Mouse (Mus musculus): ENCODE measurements around the gene Nemf.
"Not testable (repeated sequence)": the region's sequence is repeated elsewhere in the genome, so short reads cannot be mapped to it uniquely, and the experiment has no call there.

Gene Nemf

GRCm38 (mm10) chr12:69356546-69357299, at the start of gene Nemf:
Nemf (minus strand) TSS chr12:69357165.
- DNase-seq: peak; percentile 87 to 88

GRCm38 (mm10) chr12:69402594-69403167, 45.7 kb upstream of the Nemf start:
- no peak for DNase-seq

GRCm38 (mm10) chr12:69402100-69402499, 45.1 kb upstream of the Nemf start:
- DNase-seq: no peak

- DNase-seq: no peak
Measured at GRCm38 (mm10) chr12:69400871-69401286, 43.9 kb upstream of the Nemf start.

DNA sequence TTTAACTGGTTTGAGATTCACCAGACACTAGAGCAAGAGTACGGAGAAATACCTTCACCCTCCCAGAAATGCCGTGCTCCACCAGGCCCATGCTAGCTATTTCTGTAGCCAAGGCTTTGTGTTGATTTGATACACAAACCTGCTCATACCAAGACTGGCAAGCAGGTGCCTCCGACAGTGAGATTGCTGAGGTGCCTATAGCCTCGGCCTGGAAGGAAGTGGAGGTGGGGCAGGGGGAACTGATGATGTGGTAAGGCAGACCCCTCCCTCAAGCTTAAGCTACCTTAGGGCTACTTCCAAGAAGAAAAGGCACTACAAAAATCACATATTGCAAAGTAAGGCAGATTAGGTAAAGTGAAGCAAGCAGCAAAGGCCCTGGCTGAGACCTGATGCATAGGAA, 43.4 kb upstream of the Nemf start:
- no peak for DNase-seq

DNA sequence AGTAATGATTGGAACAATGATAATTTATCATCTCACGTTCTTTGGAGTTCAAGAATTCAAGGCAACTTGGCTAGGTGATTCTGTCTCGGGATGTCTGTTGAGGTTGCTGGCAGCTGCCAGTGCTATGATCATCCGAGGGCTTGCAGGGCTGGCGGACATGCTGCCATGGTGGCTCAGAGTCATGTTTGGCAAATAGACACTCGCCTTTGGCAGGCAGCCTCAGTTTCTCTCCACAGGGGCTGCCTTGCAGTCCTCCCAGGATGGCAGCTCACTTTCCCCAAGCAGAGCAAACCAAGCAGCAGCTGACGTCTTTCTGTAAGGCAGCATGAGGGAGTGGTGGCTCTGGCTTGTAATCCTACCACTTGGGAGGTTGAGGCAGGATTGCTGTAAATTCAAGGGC, 37.5 kb upstream of the Nemf start:
- DNase-seq: no peak

DNA sequence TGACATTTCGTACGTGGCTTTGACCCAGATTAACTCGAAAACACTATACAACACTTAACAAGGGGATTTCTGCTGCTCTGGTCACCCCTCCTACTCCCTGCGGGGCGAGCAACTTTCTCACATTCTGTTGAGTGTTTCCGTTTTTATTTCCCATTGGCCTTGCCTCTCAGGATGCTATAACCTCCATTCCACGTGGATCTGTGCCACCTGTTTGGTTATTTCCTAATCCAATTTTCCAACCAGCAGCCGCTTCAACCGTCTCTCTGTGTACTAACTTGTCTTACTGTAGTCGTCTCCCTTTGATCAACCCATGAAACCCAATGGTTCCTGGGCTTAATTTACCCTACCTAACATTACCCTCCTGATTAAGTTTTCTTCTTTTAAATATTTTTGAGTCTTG, 36.1 kb upstream of the Nemf start:
- DNase-seq: no peak

- no peak for DNase-seq
Measured at GRCm38 (mm10) chr12:69390000-69390698, 33.2 kb upstream of the Nemf start.

GRCm38 (mm10) chr12:69389273-69389938, 32.4 kb upstream of the Nemf start:
- DNase-seq: no peak

DNA sequence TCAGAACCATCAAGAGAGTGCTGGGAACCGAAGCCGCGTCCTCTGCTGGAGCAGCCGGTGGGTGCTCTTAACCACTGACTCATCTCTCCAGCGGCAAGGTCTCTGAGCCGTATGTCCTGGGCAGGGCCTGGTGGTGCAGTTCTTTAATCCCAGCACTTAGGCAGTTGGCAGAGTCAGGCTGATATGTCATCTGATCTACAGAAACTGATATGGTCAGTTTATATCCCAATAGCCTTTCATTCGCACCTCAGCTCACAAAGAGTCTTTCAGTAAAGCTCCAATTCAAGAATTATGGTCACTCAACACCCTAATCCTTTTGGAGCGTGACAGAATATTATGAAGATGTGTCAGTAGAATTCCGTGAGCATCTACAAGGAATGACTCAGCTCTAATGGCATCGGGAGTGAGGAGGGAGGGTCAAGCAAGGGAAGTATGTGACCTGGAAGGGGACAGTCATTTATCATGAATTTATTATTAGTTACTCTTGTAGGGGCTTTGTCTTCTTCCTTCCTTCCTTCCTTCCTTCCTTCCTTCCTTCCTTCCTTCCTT, 31.4 kb upstream of the Nemf start:
- no peak for DNase-seq

DNA sequence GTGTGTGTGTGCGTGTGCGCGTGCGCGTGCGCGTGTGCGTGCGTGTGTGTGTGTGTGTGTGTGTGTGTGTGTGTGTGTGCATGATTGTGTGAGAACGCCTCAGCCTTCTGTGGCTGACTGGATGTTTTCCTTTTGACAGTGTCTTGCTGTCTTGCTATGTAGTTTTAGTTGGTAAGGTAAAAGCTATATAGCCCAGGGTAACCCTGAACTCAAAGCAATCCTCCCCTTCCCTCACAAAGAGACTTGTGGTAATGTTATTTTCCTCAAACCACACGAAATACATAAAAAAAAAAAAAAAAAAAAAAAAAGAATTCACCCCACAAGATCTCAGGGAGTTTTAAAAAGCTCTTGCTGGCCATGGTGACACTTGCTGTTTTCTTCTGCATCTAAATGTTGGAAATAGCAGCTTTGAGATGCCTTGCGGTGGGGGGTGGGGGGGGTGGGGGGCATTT, 29.3 kb upstream of the Nemf start:
- DNase-seq: not testable (repeated sequence)

DNA sequence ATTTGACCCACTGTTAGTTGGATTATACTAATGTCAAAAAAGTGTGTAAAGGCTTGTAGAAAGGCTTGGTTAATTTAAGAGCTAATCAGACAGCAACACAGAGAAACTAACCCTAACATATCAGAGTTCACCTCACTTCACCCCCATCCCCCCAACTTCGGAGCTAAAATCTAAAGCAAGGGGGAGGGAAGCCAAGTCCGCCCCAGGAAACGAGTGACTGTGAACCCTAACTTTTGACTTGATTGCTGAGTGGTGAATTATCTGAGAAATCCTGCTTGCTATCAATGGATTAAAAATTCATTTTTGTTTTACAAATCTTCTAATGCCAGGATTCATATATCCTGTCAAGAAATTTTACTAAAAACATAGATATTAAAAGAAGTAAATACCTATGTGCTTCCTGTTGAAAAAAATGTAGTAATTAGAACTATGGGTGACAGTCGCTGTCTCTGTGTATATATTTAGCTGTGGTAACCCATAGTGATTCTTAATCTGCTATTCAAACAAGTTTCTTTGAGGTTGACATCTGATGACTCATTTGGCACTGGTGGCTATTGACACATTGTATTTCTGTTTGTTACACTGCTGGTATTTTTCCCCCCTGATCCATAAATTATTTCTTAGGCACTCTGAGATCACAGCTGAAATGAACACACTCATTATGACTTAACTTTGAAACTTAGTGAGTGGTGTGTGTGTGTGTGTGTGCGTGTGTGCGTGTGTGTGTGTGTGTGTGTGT, 28.7 kb upstream of the Nemf start:
- no peak for DNase-seq

DNA sequence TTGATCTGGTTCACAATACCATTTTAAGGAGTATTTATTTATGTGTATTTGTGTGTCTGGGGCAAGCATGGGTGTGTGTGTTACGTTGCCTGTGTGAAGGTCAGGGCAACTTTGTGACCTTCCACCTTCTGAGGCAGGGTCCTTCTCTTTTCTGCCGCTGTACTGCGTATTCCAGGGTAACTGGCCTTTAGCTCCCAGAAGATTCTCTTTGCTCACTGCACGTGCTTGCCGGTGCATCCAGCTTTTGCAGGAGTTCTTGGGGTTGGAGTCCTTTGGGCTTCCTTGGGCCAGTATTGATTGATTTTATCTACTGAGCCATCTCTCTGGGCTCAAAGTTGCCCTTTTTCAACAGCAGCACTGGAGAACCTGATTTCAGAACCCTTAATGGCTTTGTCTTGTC, 27.6 kb upstream of the Nemf start:
- no peak for DNase-seq

DNA sequence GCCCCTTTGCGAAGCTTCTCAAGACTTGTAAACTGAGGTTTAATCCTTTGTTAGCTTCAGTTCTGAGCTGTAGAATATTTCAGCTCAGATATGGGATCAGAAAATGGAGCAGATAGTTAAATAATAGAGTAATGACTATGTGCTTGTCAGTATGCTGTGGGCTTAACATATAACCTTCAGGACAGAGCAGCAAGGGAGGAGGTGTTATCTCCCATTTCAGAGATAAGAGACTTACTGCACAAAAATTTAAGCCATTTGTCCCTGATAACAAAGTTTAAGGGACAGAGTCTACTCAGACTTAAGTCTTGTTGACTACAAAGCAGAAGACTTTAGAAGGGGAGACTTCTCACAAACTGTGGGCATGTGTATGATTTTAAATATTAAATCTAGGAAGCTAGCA, 25.9 kb upstream of the Nemf start:
- no peak for DNase-seq

- DNase-seq: no peak
Measured at GRCm38 (mm10) chr12:69378558-69379454, 21.8 kb upstream of the Nemf start.

DNA sequence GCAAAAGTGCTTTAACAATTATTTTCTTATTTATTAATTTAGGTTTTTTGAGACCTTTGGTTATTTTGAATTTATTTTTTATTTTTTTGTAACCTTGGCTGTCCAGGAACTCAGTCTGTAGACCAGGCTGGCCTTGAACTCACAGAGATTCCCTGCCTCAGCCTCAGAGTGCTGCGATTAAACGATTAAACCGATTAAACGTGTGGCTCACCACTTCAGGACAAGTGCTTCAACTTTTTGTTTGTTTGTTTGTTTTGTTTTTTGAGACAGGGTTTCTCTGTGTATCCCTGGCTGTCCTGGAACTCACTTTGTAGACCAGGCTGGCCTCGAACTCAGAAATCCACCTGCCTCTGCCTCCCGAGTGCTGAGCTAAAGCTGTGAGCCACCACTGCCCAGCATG, 20.7 kb upstream of the Nemf start:
- DNase-seq: not testable (repeated sequence)

- no peak for DNase-seq
Measured at GRCm38 (mm10) chr12:69377188-69377587, 20.2 kb upstream of the Nemf start.

DNA sequence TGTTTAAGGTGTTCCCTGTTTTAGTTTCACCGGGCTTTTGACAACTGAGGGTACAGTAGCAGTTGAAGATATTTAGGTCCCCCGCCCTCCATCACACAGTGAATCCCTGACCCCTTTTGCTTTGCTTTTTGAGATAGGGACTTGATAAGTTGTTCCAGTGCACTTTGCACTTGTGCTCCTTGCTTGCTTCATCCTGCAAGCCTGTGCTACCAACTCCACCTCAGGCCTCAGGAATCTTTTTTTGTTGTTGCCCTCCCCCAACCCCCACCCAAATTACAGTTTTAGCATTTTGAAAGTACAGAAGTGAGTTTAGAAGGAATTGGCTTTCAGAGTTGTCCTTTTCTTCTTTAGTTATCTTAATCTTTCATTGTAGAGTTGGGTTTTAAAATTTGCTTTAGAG, 19.2 kb upstream of the Nemf start:
- no peak for DNase-seq

DNA sequence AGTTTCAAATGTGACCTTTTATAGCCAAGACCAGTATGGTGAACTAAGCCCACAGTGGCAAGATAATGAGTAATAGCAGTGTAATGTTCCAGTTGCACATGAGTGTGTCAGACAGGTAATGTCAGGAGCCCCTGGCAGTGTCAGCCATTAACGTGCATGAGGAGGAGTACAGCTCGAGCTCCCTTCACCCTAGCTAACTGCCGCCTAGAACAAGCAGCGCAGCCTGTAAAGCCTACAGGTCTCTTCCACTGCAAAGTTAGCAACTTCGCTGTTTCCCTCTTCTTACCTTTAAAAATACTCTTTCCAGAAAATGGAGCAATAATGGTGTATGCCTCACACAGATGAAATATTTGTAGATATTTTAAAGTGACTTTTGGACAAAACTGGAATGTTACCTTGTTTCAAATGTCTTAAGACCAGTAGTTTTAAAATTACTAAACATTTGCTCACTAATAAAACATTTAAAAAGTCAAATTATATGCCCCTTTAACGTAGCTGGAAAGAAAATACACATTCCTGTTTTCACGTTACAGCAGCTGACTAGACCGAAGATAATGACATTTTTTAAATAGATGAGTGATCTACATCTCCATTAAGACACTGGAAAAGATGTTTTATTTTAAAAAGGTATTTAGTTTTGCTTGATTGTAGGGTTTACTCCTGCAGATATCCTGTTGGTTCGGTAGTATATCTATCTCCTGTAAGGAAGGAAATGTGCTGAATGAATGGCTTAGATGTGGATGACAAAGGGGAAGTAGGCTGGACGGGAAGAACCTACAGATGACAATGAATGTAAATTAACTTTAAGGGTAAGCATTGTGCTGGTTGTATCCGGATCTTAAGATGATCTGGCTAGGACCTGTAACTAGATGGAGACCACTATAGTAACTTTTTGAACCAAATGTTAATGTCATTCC, 17.1 kb upstream of the Nemf start:
- DNase-seq: peak; percentile 21 to 29

DNA sequence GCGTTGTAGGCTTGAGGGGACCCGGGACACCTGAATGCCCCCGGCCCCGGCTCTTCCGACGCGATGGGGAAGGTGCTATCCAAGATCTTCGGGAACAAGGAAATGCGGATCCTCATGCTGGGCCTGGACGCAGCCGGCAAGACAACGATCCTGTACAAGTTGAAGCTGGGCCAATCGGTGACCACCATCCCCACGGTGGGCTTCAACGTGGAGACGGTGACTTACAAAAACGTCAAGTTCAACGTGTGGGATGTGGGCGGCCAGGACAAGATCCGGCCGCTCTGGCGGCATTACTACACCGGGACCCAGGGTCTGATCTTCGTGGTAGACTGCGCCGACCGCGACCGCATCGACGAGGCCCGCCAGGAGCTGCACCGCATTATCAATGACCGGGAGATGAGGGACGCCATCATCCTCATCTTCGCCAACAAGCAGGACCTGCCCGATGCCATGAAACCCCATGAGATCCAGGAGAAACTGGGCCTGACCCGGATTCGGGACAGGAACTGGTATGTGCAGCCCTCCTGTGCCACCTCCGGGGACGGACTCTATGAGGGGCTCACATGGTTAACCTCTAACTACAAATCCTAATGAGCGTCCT, 15.9 kb upstream of the Nemf start:
- peak in 1 of 2 experiments; percentile 28 for DNase-seq
